Mouse (Mus musculus): ENCODE measurements around the gene Prkca. TPM values are rescaled to one million over a fixed set of nuclear protein-coding genes. Genes with fewer than 3 reads are reported as not detected.
"Not testable (repeated sequence)": the region's sequence is repeated elsewhere in the genome, so short reads cannot be mapped to it uniquely, and the experiment has no call there.

Gene Prkca
- total RNA-seq, 2 experiments from 2014 or later, result 35.5 to 36.3 TPM

- no peak for DNase-seq
These were observed 226.2 kb downstream of the Prkca start for GRCm38 (mm10) chr11:108117360-108118050.

- DNase-seq, result no peak
These were observed 229.6 kb downstream of the Prkca start for GRCm38 (mm10) chr11:108114091-108114490.

GRCm38 (mm10) chr11:108112437-108112836, 231.3 kb downstream of the Prkca start:
- no peak for DNase-seq

GRCm38 (mm10) chr11:108104085-108104484, 239.6 kb downstream of the Prkca start:
- DNase-seq, result no peak

GRCm38 (mm10) chr11:108101280-108101950, 242.3 kb downstream of the Prkca start:
- DNase-seq, result no peak

- no peak for DNase-seq
These were observed 245.4 kb downstream of the Prkca start for GRCm38 (mm10) chr11:108098306-108098705.

DNA sequence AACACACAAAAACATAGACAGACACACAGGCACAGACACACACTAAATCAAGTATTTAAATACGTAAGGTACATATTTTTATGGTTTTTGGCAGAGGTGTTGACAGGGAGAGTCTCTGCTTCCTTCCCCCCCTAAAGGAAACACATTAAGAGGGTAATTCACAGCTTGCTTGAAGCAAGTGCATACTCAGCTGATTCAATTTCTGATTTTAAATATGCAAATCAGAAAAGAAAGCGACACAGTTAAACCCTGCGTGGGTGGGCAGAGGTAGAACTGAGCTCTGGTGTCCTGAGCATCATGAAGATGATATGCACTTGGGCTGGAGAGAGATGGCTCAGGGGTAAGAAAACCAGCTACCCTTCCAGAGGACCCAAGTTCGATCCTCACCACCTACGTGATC, 248.9 kb downstream of the Prkca start:
- DNase-seq, result no peak

DNA sequence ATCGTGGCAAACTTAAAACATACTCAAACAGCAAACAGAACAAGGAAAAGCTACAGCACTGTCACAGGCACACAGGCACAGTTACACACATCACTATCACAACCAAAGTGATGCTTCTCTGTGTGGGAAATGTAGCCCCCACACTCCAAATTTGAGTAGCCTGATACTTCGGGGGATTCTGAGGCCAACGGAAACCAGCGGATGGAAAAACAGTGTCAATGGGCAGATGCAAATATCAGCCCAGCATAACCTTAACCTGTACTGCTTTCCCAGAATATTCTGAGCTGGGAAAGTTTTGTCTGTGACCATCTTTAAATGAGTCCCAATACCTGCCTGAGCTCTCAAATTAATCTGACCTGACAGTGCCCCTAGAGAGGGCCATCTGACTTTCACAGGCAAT, 250.5 kb downstream of the Prkca start:
- no peak for DNase-seq

DNA sequence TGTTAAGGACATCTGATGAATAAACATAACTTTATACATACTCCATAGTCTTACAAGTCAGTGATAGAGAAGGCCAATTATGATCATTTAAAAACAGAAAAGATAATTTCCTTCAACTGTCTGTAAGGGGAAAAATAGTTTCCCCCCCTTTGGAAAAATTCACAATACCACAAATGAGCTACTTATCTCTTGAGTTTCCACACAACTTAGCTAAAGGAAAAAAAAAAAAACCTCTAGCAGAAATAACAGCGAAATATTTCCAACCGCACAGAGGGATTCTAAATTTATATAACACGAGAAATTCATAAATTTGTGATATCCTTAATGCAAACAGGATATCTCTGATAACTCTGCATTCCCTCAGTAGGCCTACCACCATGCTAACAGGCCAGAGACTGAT, 252.5 kb downstream of the Prkca start:
- DNase-seq, result no peak

DNA sequence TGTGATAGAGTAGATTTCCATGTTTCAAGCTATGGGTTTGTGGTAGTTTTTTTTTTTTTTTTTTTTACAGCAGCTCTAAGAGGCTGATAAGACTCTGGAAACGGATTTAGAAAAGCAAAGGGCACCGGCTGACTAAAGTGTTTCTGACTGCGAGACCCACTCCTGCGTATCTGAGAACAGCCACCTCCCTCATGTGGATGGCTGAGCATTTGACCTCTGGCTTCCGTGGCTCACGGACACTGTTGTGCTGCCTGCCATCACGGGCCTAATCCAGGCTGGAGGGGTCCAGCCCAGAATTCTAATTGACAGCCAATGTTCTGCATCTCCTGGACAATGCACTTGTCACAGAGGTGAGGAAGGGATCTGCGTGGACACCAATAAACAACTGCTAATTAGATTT, 253.0 kb downstream of the Prkca start:
- no peak for DNase-seq

DNA sequence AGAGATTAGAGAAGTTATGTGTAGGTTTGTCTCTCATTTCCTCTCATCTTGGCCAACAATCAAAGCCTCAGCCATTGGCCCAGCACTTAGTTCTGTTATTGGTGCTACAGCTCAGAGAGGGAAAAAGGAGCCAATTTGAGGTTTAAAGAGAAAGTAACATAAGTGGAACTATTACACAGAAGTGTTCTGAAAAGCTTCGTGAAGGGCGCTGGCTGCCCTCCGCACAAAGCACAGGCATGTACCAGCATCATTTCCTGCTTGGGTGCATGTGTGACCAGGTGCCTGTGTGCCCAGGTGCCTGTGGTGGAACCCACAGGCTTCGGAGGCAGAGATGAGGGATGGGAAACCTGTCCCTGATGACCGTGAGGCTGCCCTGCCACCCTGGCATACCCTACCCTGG, 255.7 kb downstream of the Prkca start:
- no peak for DNase-seq

DNA sequence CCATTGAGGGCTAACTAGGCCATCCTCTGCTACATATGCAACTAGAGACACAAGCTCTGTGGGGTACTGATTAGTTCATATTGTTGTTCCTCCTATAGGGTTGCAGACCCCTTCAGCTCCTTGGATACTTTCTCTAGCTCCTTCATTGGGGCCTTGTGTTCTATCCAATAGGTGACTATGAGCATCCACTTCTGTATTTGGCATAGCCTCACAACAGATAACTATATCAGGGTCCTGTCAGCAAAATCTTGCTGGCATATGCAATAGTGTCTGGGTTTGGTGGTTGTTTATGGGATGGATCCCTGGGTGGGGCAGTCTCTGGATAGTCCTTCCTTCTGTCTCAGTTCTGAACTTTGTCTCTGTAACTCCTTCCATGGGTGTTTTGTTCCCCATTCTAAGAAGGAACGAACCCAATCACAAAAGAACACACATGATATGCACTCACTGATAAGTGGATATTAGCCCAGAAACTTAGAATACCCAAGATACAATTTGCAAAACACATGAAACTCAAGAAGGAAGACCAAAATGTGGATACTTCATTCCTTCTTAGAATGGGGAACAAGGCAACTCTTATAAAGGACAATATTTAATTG, 256.5 kb downstream of the Prkca start:
- DNase-seq, result not testable (repeated sequence)

GRCm38 (mm10) chr11:108082673-108083072, 261.1 kb downstream of the Prkca start:
- no peak for DNase-seq

DNA sequence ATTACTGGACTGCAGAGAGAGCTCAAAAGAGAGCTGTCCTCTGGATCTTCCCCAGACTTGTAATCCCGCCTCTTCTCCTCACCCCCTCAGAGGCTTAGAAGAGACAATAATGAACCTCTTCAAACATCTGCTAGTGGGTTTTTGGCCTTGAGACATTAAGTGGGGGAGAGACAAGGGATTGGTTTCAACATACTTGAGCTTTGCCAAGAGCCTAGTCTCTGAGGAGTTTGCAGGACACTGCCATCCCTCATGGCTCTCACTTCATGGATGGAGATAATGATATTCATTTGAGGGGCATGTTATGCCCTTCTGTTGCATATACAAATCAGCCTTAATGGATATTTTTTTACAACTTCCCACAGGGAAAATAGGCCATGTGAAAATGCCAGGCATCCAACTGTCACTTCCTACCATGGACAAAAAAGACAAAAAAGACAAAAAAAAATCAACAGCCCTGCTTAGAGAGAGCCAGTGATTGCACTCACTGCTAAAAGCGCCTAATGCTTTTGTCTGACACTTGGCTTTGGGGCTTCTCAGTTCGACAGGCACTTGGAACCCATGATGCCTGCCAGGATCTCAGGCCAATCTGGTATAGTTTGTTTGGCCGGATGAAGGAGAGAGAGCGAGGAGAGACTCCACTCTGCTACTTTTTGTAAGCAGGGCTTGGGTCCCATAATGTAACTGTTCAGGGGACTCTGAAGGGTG, 263.6 kb downstream of the Prkca start:
- DNase-seq, result peak; percentile 37 to 43

GRCm38 (mm10) chr11:108079454-108079853, 264.3 kb downstream of the Prkca start:
- DNase-seq, result no peak

- DNase-seq, result no peak
These were observed 266.2 kb downstream of the Prkca start for GRCm38 (mm10) chr11:108077514-108077913.

GRCm38 (mm10) chr11:108072606-108073243, 271.0 kb downstream of the Prkca start:
- DNase-seq, result no peak

GRCm38 (mm10) chr11:108071230-108071629, 272.5 kb downstream of the Prkca start:
- DNase-seq, result no peak

DNA sequence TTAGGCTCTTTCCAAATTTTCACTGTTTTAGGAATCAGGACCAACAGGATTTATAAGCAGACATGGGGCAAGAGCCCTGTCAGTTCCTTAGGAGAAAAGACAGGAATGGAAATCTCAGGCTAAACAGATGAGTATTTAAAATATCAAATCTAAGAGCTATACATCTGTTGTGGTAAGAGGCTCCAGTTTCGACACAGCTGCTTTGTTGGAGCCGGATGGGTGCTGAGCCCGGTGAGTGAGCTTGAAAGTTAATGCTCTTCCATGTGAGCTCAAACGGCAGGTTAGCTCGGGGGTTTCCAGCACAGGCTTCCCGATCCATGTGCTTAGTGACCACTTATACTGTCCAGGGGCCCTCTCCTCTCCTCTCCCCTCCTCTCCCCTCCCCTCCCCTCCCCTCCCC, 273.7 kb downstream of the Prkca start:
- no peak for DNase-seq

- no peak for DNase-seq
These were observed 275.3 kb downstream of the Prkca start for GRCm38 (mm10) chr11:108068430-108068829.

- no peak for DNase-seq
These were observed 276.6 kb downstream of the Prkca start for GRCm38 (mm10) chr11:108067161-108067560.

GRCm38 (mm10) chr11:108064401-108064800, 279.3 kb downstream of the Prkca start:
- DNase-seq, result peak; percentile 12 to 25
